Mouse (Mus musculus): ENCODE measurements around the gene Msi2. TPM values are rescaled to one million over a fixed set of nuclear protein-coding genes. Genes with fewer than 3 reads are reported as not detected.

Gene Msi2
- total and polyA plus RNA-seq, 2 experiments from 2014 or later: 22.1 to 94.6 TPM

GRCm38 (mm10) chr11:88557116-88557768, 161.1 kb downstream of the Msi2 start:
- Histone ChIP-seq H3K4me1 (ENCODE audit: control insufficient read depth, insufficient read depth) (peaks cover 81% of the 10 kb centered on the region), H3K27ac (ENCODE audit: low read depth) (peak overlapping the region; percentile 65), H3K36me3 (replicated peaks; ENCODE audit: control insufficient read depth, insufficient read depth, low read length) (no peaks in the 10 kb centered on the region), H3K9ac (replicated peaks; ENCODE audit: low read depth, low read length) (no peak overlapping the region), H3K9me3 (replicated peaks; ENCODE audit: control insufficient read depth, low read length) (no peaks in the 10 kb centered on the region), H3K27me3 (ENCODE audit: control insufficient read depth, insufficient read depth, low read length) (no peaks in the 10 kb centered on the region), H3K4me2 (ENCODE audit: low read depth, low read length) (no peak overlapping the region), H3K4me3 (ENCODE audit: low read depth, low read length) (no peak overlapping the region)
- 70% methylated on average over 4 of the region's 4 CpGs for whole genome bisulfite sequencing
- ATAC-seq (ENCODE audit: insufficient read depth, low read depth) (no peak), DNase-seq (ENCODE audit: low spot score) (no peak)
- TF ChIP-seq EP300 (IDR thresholded peaks at IDR 0.05; ENCODE audit: low read depth) (no peak), CTCF (IDR thresholded peaks at IDR 0.05; ENCODE audit: low read depth) (no peak)

DNA sequence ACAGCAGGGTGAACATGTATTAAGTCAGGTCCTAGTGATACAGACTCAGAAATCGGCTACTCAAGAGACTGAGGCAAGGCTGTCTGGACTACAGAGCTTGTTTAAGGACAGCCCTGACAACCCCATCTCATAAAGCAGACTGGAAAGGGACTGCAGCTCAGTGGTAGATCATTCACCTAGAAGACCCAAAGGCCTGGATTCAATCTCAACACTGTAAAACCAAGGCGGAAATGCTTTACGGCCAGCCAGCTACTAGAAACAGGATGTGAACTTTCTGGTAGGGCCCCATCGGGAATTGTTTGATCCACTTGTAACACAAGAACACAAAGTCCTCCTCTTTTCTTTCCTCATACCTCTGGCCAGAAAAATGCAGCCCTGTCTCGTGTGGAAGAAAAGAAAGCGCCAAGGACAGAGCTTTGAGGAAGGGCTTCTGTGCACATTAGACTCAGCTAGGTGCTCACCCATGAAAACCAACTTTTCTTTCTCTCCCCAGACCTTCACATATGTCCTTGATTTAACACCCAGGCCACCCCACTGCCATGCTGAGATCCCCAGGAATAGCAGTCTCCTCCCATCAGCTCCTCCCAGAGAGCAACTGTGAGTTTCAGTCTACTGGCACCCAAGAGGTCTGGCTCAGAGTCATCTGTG, 162.3 kb downstream of the Msi2 start:
- no peak overlapping the region for H3K9ac ChIP-seq (replicated peaks; ENCODE audit: low read depth, low read length)
- no peaks in the 10 kb centered on the region for H3K27me3 ChIP-seq (ENCODE audit: control insufficient read depth, insufficient read depth, low read length)
- no peak overlapping the region for H3K4me3 ChIP-seq (ENCODE audit: low read depth, low read length)
- H3K9me3 ChIP-seq (replicated peaks; ENCODE audit: control insufficient read depth, low read length): no peaks in the 10 kb centered on the region
- H3K4me2 ChIP-seq (ENCODE audit: low read depth, low read length): peak overlapping the region; percentile 35; the same call in 1 of the 2 replicates
- 0 out of 2 replicates have a peak, but pooled peaks have one; percentile 33 for TF ChIP-seq EP300 (IDR thresholded peaks at IDR 0.05; ENCODE audit: low read depth)
- TF ChIP-seq CTCF (IDR thresholded peaks at IDR 0.05; ENCODE audit: low read depth): no peak
- DNase-seq (ENCODE audit: low spot score): peak; percentile 74
- H3K4me1 ChIP-seq (ENCODE audit: control insufficient read depth, insufficient read depth): peaks cover 77% of the 10 kb centered on the region
- H3K36me3 ChIP-seq (replicated peaks; ENCODE audit: control insufficient read depth, insufficient read depth, low read length): no peaks in the 10 kb centered on the region
- peak overlapping the region; percentile 87 for H3K27ac ChIP-seq (ENCODE audit: low read depth)
- 9% methylated on average over 6 of the region's 6 CpGs for WGBS
- peak; percentile 28 for ATAC-seq (ENCODE audit: insufficient read depth, low read depth)

DNA sequence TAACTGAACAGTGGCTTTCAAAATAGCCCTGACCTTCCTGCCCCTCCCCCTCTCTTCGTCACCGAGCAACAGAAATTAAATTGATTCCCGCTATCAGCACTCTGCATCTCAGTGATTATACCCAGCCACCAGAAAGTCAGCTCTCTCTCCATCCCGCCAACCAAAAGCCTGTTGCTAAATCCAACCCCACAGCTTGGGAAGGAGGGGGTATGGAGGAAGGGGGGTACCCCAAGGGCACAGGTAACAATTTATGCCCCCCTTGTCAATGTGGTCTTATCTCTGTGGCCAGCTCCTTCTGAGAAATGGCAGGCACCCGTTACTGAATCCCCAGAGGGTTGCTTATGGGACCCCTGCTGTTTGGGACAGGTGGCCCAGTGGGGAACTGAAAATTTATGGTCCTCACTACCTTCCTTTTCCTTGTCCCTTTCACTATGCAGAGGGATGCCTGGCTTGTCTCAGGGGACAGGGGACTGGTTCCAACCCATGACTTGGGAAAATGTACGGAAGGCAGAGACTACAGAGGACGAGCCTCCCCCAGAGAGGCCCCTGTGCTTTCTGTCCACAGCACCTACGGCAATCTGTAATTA, 163.0 kb downstream of the Msi2 start:
- H3K9ac ChIP-seq (replicated peaks; ENCODE audit: low read depth, low read length): no peak overlapping the region
- peaks cover 77% of the 10 kb centered on the region for H3K4me1 ChIP-seq (ENCODE audit: control insufficient read depth, insufficient read depth)

DNA sequence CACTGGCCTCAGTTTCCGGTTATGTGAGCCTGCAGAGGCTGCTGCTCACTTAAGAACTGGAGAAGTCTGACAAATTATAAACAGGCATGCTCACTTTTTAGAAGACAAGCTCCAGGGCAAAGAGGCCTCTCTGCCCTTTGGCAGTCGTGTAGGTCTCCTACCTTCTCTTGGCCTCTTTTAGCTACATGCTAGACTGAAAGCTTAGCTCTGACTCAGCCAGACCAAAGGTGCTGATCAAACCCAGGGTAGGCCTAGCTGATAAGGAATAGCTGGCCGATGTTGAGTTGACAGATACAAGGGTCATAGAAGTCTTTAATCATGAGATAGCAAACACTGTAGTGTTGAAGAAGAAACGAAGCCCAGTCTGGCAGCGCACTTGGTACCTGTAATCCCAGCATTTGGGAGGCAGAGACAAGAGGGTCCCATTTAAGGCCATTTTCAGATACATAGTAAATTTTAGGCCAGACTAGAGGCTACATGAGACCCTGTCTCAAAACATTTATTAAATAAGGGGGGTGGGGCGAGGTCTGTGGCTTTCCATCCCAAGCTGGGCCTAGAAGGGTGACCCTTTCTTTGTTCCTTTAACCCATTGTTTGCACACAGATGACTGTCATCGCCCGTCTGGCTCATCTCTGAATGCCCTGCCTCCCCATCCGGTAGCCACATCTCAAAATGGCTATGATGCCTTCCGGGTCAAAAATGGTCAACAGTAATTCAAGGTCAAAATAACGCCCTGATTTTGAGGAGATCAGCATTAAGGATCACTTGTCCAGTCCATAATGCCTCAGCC, 164.6 kb downstream of the Msi2 start:
- WGBS: 54% methylated on average over 11 of the region's 11 CpGs
- no peaks in the 10 kb centered on the region for H3K27me3 ChIP-seq (ENCODE audit: control insufficient read depth, insufficient read depth, low read length)
- H3K4me2 ChIP-seq (ENCODE audit: low read depth, low read length): no peak overlapping the region
- H3K4me1 ChIP-seq (ENCODE audit: control insufficient read depth, insufficient read depth): peaks cover 74% of the 10 kb centered on the region
- H3K27ac ChIP-seq (ENCODE audit: low read depth): peak overlapping the region; percentile 72
- H3K9ac ChIP-seq (replicated peaks; ENCODE audit: low read depth, low read length): no peak overlapping the region
- no peaks in the 10 kb centered on the region for H3K36me3 ChIP-seq (replicated peaks; ENCODE audit: control insufficient read depth, insufficient read depth, low read length)
- ATAC-seq (ENCODE audit: insufficient read depth, low read depth): no peak
- H3K4me3 ChIP-seq (ENCODE audit: low read depth, low read length): no peak overlapping the region
- DNase-seq (ENCODE audit: low spot score): no peak
- H3K9me3 ChIP-seq (replicated peaks; ENCODE audit: control insufficient read depth, low read length): no peaks in the 10 kb centered on the region
- TF ChIP-seq CTCF (IDR thresholded peaks at IDR 0.05; ENCODE audit: low read depth) (no peak), EP300 (IDR thresholded peaks at IDR 0.05; ENCODE audit: low read depth) (no peak)

More for the DNA sequence above, 163.0 kb downstream of the Msi2 start:
- 27% methylated on average over 8 of the region's 8 CpGs for WGBS
- no peak overlapping the region for H3K4me3 ChIP-seq (ENCODE audit: low read depth, low read length)
- H3K27ac ChIP-seq (ENCODE audit: low read depth): peak overlapping the region; percentile 87
- ATAC-seq (ENCODE audit: insufficient read depth, low read depth) (peak; percentile 37), DNase-seq (ENCODE audit: low spot score) (peak; percentile 45)
- no peaks in the 10 kb centered on the region for H3K27me3 ChIP-seq (ENCODE audit: control insufficient read depth, insufficient read depth, low read length)
- H3K4me2 ChIP-seq (ENCODE audit: low read depth, low read length): peak overlapping the region; percentile 35; the same call in 1 of the 2 replicates
- H3K9me3 ChIP-seq (replicated peaks; ENCODE audit: control insufficient read depth, low read length): no peaks in the 10 kb centered on the region
- H3K36me3 ChIP-seq (replicated peaks; ENCODE audit: control insufficient read depth, insufficient read depth, low read length): no peaks in the 10 kb centered on the region
- TF ChIP-seq EP300 (IDR thresholded peaks at IDR 0.05; ENCODE audit: low read depth): no peak
- TF ChIP-seq CTCF (IDR thresholded peaks at IDR 0.05; ENCODE audit: low read depth): no peak

DNA sequence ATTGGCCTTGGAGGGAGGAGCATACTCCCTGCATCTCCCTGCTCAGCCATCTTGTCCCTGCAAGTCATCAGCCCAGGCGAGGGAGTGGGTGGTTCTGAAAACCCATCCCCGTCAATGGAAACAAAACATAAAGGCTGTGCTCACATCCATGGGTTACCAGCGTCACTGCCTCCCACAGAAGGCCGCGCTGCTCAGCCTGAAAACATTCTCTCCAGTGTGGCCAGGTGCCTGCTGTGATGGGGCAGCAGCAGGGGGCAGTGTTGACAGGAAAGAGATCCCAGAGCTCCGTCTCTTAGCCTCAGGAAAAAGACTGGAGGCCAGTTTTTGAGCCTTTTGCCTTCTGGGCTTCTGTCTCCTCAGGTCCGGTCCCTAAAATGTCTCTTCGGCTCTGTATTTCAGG, 165.3 kb downstream of the Msi2 start:
- Histone ChIP-seq H3K27me3 (ENCODE audit: control insufficient read depth, insufficient read depth, low read length) (no peaks in the 10 kb centered on the region), H3K4me1 (ENCODE audit: control insufficient read depth, insufficient read depth) (peaks cover 74% of the 10 kb centered on the region), H3K27ac (ENCODE audit: low read depth) (peak overlapping the region; percentile 72), H3K9ac (replicated peaks; ENCODE audit: low read depth, low read length) (no peak overlapping the region), H3K4me3 (ENCODE audit: low read depth, low read length) (no peak overlapping the region), H3K9me3 (replicated peaks; ENCODE audit: control insufficient read depth, low read length) (no peaks in the 10 kb centered on the region), H3K36me3 (replicated peaks; ENCODE audit: control insufficient read depth, insufficient read depth, low read length) (no peaks in the 10 kb centered on the region), H3K4me2 (ENCODE audit: low read depth, low read length) (no peak overlapping the region)
- peak; percentile 70 for DNase-seq (ENCODE audit: low spot score)
- TF ChIP-seq CTCF (IDR thresholded peaks at IDR 0.05; ENCODE audit: low read depth): peak; percentile 79
- no peak for TF ChIP-seq EP300 (IDR thresholded peaks at IDR 0.05; ENCODE audit: low read depth)
- 21% methylated on average over 8 of the region's 8 CpGs for WGBS
- ATAC-seq (ENCODE audit: insufficient read depth, low read depth): peak; percentile 39; the same call in 1 of the 2 replicates
